In genomic region chr8:105690978-105691377, GRCm38 (mm10) we compare ENCODE assay signal across 14 mouse cellular contexts. TPM values are rescaled to one million over a fixed set of nuclear protein-coding genes. Genes with fewer than 3 reads are reported as not detected.
"Had no signal": no experiment of that assay in that cellular context is flagged by ENCODE, and none has a peak within 500 bp of the region (broad histone marks: within the 10 kb centered on the region; RNA-seq: fewer than 3 reads in every experiment).

No protein-coding gene starts in this region.

- DNase-seq: kidney, adult 9 months; kidney, postnatal 25 days; layer of hippocampus, adult 9-11 months; liver; lung, adult 18-20 months; lung, postnatal 10 days; lung, postnatal 36 days; thymus, adult 2 months; thymus, postnatal 14 days; thymus, postnatal 4 days had no signal

- ATAC-seq: liver, embryonic 12.5 days; midbrain, embryonic 13.5 days had no signal

RNA-seq across cellular contexts. Expression of gene 4933405L10Rik, which starts 16.5 kb away (rescaled TPM):
- total RNA-seq: layer of hippocampus, postnatal 25 days; midbrain, postnatal 0 days had no signal
